ENCODE assay signal across 23 mouse cellular contexts in genomic region chr4:111544684-111545083, GRCm38 (mm10).
DNase-seq lines count a peak whose midpoint lies in the region; ATAC-seq and TF ChIP-seq lines count a peak whose summit lies in the region.
"Had no signal": no experiment of that assay in that cellular context is flagged by ENCODE, and none has a peak within 500 bp of the region (broad histone marks: within the 10 kb centered on the region; RNA-seq: fewer than 3 reads in every experiment).

No protein-coding gene starts in this region.

- dilution Hi-C loops in CH12.LX (cut with MboI; ENCODE audit: extremely low pct_ligation_motif_present, extremely low pct_unique_long_range_greater_than_20kb, low sequenced_read_pairs) = no loop called here

- TF ChIP-seq CTCF in CH12.LX (conservative IDR thresholded peaks at IDR 0.05 in 1 of 2, IDR thresholded peaks at IDR 0.05 in 1 of 2; ENCODE audit: low read depth in 2 of 2, low read length in 2 of 2) = no peak

- H3K27ac ChIP-seq in CH12.LX (ENCODE audit: insufficient read depth, low read depth) = no peak overlapping the region
- H3K27ac ChIP-seq in midbrain, embryonic 15.5 days = no peak overlapping the region

- H3K27me3 ChIP-seq in CH12.LX (replicated peaks) = no peaks in the 10 kb centered on the region
- H3K27me3 ChIP-seq in midbrain, embryonic 15.5 days (replicated peaks) = no peaks in the 10 kb centered on the region
- H3K27me3 ChIP-seq: Patski had no signal

- no peak overlapping the region for H3K4me2 ChIP-seq in CH12.LX (ENCODE audit: insufficient read depth, low read depth, poor library complexity, severe bottlenecking)
- no peak overlapping the region for H3K4me2 ChIP-seq in midbrain, embryonic 15.5 days

- peaks cover 0 to 9% of the 10 kb centered on the region in 2 experiments; a peak in 1 of 4 replicates for H3K4me1 ChIP-seq in CH12.LX (ENCODE audit: control insufficient read depth in 1 of 2, insufficient read depth in 2 of 2)
- H3K4me1 ChIP-seq in midbrain, embryonic 15.5 days = no peaks in the 10 kb centered on the region

- no peaks in the 10 kb centered on the region for H3K79me2 ChIP-seq in CH12.LX (replicated peaks; ENCODE audit: control insufficient read depth, extremely low read depth, insufficient read depth, poor library complexity, severe bottlenecking)

- TF ChIP-seq EP300 in CH12.LX (IDR thresholded peaks at IDR 0.05; ENCODE audit: low read length) = no peak

- TF ChIP-seq RAD21 in CH12.LX (IDR thresholded peaks at IDR 0.05; ENCODE audit: low read depth, low read length) = no peak

- H3K9ac ChIP-seq in CH12.LX (ENCODE audit: insufficient read depth, low read depth) = no peak overlapping the region
- H3K9ac ChIP-seq in midbrain, embryonic 15.5 days = no peak overlapping the region

- ATAC-seq in frontal cortex, adult (ENCODE audit: low TSS enrichment) = peak; percentile 62; the same call in 1 of the 2 replicates
- no peak for ATAC-seq in midbrain, embryonic 15.5 days (replicated peaks)
- ATAC-seq: activated CD4-positive, CD25-positive, alpha-beta regulatory T cell, adult 4 months; CD4-positive, CD25-positive, alpha-beta regulatory T cell, adult 4 months; Patski had no signal

- in situ Hi-C loops in CH12.LX (cut with MboI; ENCODE audit: low pct_ligation_motif_present, low pct_unique_long_range_greater_than_20kb, low sequenced_read_pairs) = no loop called here

- no peak overlapping the region for H3K4me3 ChIP-seq in CH12.LX (replicated peaks in 1 of 3; ENCODE audit: low read depth in 2 of 3, low read length in 2 of 3, poor library complexity in 1 of 3)
- H3K4me3 ChIP-seq in midbrain, embryonic 15.5 days = no peak overlapping the region

- no peaks in the 10 kb centered on the region for H3K36me3 ChIP-seq in CH12.LX (replicated peaks in 1 of 2; ENCODE audit: control insufficient read depth in 1 of 2, insufficient read depth in 1 of 2, low read length in 1 of 2)
- no peaks in the 10 kb centered on the region for H3K36me3 ChIP-seq in midbrain, embryonic 15.5 days (replicated peaks)
- H3K36me3 ChIP-seq: G1E had no signal

- TF ChIP-seq POLR2A in CH12.LX (IDR thresholded peaks at IDR 0.05; ENCODE audit: low read depth, low read length) = no peak

- no peak for DNase-seq in frontal cortex, postnatal 10 days (ENCODE audit: low spot score in 2 of 2)
- DNase-seq in heart, adult 11 months = peak; percentile 28
- DNase-seq in heart, postnatal 4 days = no peak
- DNase-seq in CH12.LX (ENCODE audit: extremely low read depth) = peak; percentile 10
- peak; percentile 61 for DNase-seq in brain, adult 2 months (ENCODE audit: low read depth, low spot score)
- DNase-seq in testis, postnatal 14 days (ENCODE audit: low spot score) = no peak
- DNase-seq: adrenal gland, adult 2 months; adrenal gland, adult 8-10 months; adrenal gland, postnatal 10 days; adrenal gland, postnatal 14 days; adrenal gland, postnatal 25 days; adrenal gland, postnatal 36 days; B cell, adult 2 months; cerebellum, adult 11 months; cerebellum, adult 11-12 months; cerebellum, adult 18-20 months; cerebellum, adult 2 months had no signal

- H3K9me3 ChIP-seq in CH12.LX (replicated peaks; ENCODE audit: low read length) = no peaks in the 10 kb centered on the region
- H3K9me3 ChIP-seq in midbrain, embryonic 15.5 days = no peaks in the 10 kb centered on the region

- WGBS in midbrain, embryonic 15.5 days = 83% methylated on average over 2 of the region's 2 CpGs

TF ChIP-seq in CH12.LX, 34 proteins besides CTCF, POLR2A, EP300 and RAD21:
- TF ChIP-seq RCOR1 (conservative IDR thresholded peaks at IDR 0.05; ENCODE audit: low read depth, low read length) (no peak), KAT2A (IDR thresholded peaks at IDR 0.05; ENCODE audit: insufficient replicate concordance, low read length) (no peak), ELF1 (IDR thresholded peaks at IDR 0.05; ENCODE audit: low read depth, low read length) (no peak), TCF12 (IDR thresholded peaks at IDR 0.05; ENCODE audit: low read depth, low read length) (no peak), E2F4 (IDR thresholded peaks at IDR 0.05; ENCODE audit: insufficient replicate concordance, low read depth, low read length) (no peak), SMC3 (IDR thresholded peaks at IDR 0.05; ENCODE audit: low read depth, low read length) (no peak)

Comparison
In these comparisons a context has a peak if more than half of its experiments do, and no peak if none do; other contexts are left out.
1. DNase-seq: peak in heart, adult 11 months (single experiment), CH12.LX (single experiment) and brain, adult 2 months (single experiment); none in frontal cortex, postnatal 10 days (0 of 2), heart, postnatal 4 days (single experiment) and testis, postnatal 14 days (single experiment).